Mouse (Mus musculus): Measurements from ENCODE around the gene Mpv17. TPM values are rescaled to one million over a fixed set of nuclear protein-coding genes. Genes with fewer than 3 reads are reported as not detected.

Mpv17 gene
- total RNA-seq, 2 experiments from 2014 or later: 40.2 to 41.2 TPM

GRCm38 (mm10) chr5:31188223-31188840 is 34.3 kb upstream of the Mpv17 start:
- no peak for DNase-seq

DNA sequence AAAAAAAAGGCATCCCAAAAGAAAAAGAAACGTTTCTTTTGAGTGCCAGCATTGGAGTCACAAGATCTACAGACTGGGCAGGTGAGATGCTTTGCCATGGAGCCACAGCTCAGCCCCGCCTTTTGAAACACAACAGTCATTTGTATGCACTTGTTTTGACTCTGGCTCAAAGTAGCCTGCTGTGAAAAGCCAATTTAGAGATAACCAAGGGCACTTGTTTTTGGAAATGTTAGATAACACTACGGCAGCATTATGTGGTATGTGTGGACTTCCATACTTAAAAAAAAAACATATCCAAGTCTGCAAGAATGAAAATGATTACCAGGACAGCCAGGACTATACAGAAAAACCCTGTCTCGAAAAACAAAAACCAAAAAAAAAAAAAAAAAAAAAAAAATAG is 29.6 kb upstream of the Mpv17 start:
- DNase-seq: no peak

- DNase-seq: no peak
These were observed 27.2 kb upstream of the Mpv17 start for GRCm38 (mm10) chr5:31181183-31181770.

DNA sequence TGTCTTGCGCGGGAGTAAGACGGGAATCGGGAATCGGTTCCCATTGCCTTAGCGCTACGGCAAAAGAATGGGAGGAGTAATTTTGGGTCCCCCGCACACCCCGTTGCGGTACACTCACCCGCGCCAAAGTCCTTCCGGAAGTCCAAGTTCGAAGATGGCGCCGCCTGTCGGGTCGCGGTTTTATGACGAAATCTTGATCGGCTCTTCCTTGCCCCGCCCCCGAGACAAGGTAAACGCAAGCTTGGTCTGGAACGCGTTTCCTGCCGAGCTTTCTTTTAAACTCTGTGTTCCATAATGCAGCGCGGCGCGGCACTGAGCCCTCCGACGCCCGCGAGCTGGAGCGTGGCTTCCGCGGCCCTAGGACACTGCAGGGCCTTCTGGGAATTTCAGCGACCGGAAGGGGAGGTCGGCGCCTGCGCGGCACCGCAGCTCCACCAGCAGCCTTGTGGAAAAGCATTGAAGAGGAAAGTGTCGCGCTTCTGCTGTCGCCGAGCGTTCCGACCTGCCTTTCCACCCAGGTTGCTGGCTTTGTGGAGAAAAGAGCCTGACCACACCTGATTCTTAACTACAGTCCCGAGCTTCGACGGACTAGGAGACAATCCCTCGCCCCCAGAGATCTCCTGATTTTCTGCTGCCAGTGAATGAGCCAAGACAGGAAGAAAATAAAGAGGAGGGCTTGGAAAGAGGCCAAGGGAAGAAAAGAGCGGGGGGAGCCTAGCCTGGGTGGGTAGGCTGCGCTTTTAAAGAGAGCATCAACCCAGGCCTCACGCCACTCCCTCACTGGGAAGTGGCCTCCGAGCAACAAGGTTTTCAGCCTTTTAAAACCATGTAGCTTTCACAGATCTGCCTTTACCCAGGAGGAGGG is 25.9 kb upstream of the Mpv17 start, which contains the start of the genes Gm29609 and Gtf3c2:
Gm29609 (minus strand) TSS at position 146 of the 865 bp plus-strand sequence.
Gtf3c2 (minus strand) TSS at position 379 of the 865 bp plus-strand sequence.
- peak; percentile 94 for DNase-seq

- DNase-seq: no peak
These were observed 25.3 kb upstream of the Mpv17 start for GRCm38 (mm10) chr5:31179301-31179765.

GRCm38 (mm10) chr5:31168630-31169029 is 14.6 kb upstream of the Mpv17 start:
- DNase-seq: no peak

DNA sequence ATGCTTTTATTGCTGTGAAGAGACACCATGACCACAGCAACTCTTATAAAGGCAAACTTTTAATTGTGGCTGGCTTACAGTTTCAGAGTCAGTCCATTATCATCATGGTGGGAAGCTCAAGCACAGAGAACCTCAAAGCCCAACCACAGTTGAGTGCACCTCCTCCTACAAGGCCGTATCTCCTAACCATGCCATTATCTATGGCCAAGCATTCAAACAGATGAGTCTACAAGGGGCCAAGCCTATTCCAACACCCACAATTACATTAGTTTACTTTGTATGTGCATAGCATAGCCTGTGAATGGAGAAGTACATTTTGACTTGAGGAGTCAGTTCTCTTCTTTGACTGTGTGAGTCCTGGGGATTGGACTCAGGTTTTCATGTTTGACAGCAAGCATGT is 10.8 kb upstream of the Mpv17 start:
- no peak for DNase-seq

DNA sequence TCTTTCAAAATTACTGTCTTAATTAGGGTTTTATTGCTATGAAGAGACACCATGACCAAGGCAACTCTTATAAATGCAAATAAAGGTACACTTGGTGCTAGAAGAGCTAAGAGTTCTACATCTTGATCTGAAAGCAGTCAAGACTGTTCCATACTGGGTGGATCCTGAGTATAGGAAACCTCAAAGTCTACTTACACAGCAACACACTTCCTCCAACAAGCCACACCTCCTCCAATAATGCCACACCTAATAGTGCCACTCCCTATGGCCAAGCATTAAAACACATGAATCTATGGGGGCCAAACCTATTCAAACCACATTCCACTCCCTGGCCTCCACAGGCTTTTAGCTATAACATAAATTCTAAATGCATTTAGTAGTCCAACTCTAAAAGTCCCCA is 8.4 kb upstream of the Mpv17 start:
- DNase-seq: no peak

DNA sequence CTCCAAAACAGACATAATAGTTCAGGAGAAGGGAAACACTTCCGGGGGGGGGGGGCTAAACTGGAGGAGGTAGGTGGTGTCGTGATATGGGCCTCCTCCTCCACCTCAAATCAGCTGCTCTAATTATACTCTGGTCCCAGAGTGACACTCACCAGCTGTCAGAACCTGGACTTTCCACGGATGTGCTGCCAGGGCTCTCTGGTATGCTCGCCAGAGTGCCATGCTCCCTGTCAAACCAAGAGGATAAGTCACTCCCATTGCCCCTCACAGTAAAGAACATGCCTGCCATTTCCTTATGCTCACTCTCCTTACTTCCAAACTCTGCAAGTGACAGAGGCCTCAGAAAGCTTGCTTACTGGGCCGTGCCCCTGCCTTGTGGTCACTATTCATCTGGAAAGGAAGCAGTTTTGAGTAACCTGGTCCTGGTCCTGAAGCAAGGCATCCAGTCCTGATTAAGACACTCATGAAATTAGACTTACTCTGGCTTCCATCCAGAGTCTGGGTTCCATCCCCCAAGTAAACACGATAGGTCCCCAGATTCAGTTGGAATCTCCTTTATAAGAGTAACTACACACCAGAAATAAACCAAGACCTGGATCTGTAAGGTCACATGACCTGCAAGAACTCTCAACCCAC is 417 bp downstream of the Mpv17 start:
- DNase-seq: peak; percentile 41

DNA sequence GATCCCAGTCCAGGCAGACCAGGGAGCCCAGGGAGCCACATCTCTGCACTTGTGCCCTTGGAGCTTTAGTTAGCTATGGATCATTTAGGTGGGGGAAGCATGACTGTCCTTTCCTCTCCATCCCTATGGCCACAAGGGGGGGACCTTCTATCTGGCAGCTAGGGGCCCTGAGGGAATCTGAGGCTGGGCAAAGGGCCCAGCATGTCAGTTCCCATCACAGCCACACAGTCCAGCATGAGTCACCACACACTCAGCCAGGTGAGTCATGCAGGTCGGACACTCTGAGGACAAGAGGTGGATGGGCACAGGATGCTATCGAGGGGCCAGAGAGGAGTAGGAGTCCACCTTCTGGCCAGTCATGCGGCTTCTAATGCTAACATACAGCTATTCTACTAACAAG is 2.3 kb downstream of the Mpv17 start:
- no peak for DNase-seq

- no peak for DNase-seq
These were observed 4.3 kb downstream of the Mpv17 start for GRCm38 (mm10) chr5:31149781-31150180.

- no peak for DNase-seq
These were observed 15.1 kb downstream of the Mpv17 start for GRCm38 (mm10) chr5:31138968-31139425.

GRCm38 (mm10) chr5:31138241-31138967 is 15.6 kb downstream of the Mpv17 start, which contains the start of gene Ucn:
Gene Ucn, minus strand, starts transcription at chr5:31138829.
- peak; percentile 23 for DNase-seq

- DNase-seq: no peak
These were observed 16.4 kb downstream of the Mpv17 start for GRCm38 (mm10) chr5:31137658-31138057.

DNA sequence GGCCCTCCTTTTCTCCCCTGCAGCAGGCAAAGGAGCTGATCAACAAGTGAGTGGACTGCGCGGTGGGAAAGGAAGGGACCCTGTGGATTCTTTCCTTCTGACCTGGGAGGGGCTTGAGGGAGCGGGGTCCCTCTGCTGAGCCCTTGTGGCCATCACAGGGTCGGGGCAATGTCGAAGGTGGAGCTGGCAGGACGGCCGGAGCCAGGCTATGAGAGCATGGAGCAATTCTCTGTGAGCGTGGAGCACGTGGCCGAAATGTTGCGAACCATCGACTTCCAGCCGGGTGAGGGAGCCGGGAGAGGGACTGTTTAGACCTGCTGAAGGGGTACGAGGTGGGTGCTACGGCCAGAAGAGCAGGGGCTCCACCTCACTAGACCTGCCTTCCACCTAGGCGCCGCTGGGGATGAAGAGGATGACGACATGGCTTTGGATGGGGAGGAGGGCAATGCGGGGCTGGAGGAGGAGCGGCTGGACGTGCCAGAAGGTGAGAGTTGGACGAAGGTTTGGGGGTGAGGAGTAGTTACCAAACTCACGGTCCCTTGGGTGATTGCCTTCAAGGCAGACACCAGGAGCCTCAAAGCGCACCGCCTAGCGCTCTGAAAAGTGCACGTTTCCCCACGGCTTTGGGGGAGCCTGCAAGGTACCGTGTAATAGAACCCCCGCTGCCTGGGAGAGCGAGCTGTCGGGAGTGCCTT is 17.2 kb downstream of the Mpv17 start:
- no peak for DNase-seq

GRCm38 (mm10) chr5:31126050-31126449 is 28.0 kb downstream of the Mpv17 start:
- no peak for DNase-seq

- no peak for DNase-seq
These were observed 30.6 kb downstream of the Mpv17 start for GRCm38 (mm10) chr5:31123481-31123880.

GRCm38 (mm10) chr5:31121111-31121510 is 32.9 kb downstream of the Mpv17 start:
- no peak for DNase-seq

DNA sequence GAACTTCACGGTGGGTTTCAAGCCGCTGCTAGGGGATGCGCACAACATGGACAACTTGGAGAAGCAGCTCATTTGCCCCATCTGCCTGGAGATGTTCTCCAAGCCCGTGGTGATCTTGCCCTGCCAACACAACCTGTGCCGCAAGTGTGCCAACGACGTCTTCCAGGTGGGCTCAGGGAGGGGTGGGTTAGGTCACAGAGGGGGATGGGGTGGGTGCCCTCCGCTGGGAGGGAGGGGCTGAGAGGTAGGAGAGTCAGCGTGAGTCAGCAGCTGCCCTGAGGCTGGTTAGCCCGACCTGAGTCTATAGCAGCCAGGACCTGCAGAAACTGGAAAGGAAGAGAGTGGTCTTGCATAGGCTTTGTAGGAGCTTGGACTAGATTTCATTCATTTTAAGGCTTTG is 37.1 kb downstream of the Mpv17 start:
- DNase-seq: no peak

- no peak for DNase-seq
These were observed 37.7 kb downstream of the Mpv17 start, which contains the start of gene Trim54 for GRCm38 (mm10) chr5:31116354-31116753. Gene Trim54, plus strand, starts transcription at chr5:31116712.

GRCm38 (mm10) chr5:31110781-31111180 is 43.3 kb downstream of the Mpv17 start:
- no peak for DNase-seq

Data from gastrocnemius, postnatal 10 days (tissue).